Mouse (Mus musculus) hindbrain, embryonic 16.5 days (tissue): Measurements from ENCODE around the gene Glyat. TPM values are rescaled to one million over a fixed set of nuclear protein-coding genes. Genes with fewer than 3 reads are reported as not detected.

Source experiments
- polyA plus RNA-seq: library from polyadenylated mRNA; unstranded; fragments of >200 nt; fragmentation: Nextera tagmentation; extraction: Ambion mirVana; gene quantifications from 2 replicates; pipeline ENCODE4 v1.2.1, GENCODE M21; 2015

Gene Glyat
- polyA plus RNA-seq, 1 experiment from 2014 or later, result not detected

Other genes with a start within 250 kb of the Glyat start
- gene Olfr1440, start 246.0 kb upstream of the Glyat start, polyA plus RNA-seq, result not detected in 2 replicates
- not detected in 2 replicates for gene Olfr1441, start 215.9 kb upstream of the Glyat start, polyA plus RNA-seq
- not detected in 2 replicates for gene Pfpl, start 205.4 kb upstream of the Glyat start, polyA plus RNA-seq
- 0.66 and 0.77 TPM in 2 replicates for gene Mpeg1, start 172.5 kb upstream of the Glyat start, polyA plus RNA-seq
- gene Dtx4, start 131.9 kb upstream of the Glyat start, polyA plus RNA-seq, result 32.7 and 39.2 TPM in 2 replicates
- gene Fam111a, start 87.6 kb upstream of the Glyat start, polyA plus RNA-seq, result 6.2 and 6.9 TPM in 2 replicates
- 0.11 and 0.20 TPM in 2 replicates for gene Gm4952, start 33.3 kb upstream of the Glyat start, polyA plus RNA-seq
- gene Olfr1442, start 37.1 kb downstream of the Glyat start, polyA plus RNA-seq, result not detected in 2 replicates
- gene Olfr1443, start 44.8 kb downstream of the Glyat start, polyA plus RNA-seq, result not detected in 2 replicates
- not detected in 2 replicates for gene Keg1, start 62.5 kb downstream of the Glyat start, polyA plus RNA-seq
- gene Cntf, start 132.3 kb downstream of the Glyat start, polyA plus RNA-seq, result 0.97 and 1.3 TPM in 2 replicates
- gene Zfp91, start 162.8 kb downstream of the Glyat start, polyA plus RNA-seq, result 10.5 TPM in 2 replicates
- gene Lpxn, start 162.9 kb downstream of the Glyat start, polyA plus RNA-seq, result 0.84 and 1.2 TPM in 2 replicates
- gene Gm5244, start 213.4 kb downstream of the Glyat start, polyA plus RNA-seq, result not detected in 2 replicates
- not detected in 2 replicates for gene Olfr1444, start 224.0 kb downstream of the Glyat start, polyA plus RNA-seq